Mouse (Mus musculus) cerebellum, postnatal 14 days (tissue): ENCODE results near the gene Gm7849.
"Not testable (repeated sequence)": the region's sequence is repeated elsewhere in the genome, so short reads cannot be mapped to it uniquely, and the experiment has no call there.

Experiments
- DNase-seq, 2 experiments: peaks; one replicate each; pipeline ENCODE4 v3.0.0; 2021; ENCODE audit warnings: mixed read lengths in 2 of 2

Gm7849 gene

GRCm38 (mm10) chr8:21456460-21456859 lies at the start of gene Gm7849:
Gm7849 (minus strand) TSS chr8:21456560.
- DNase-seq, result not testable (repeated sequence)

GRCm38 (mm10) chr8:21427111-21427510 lies 29.2 kb downstream of the Gm7849 start, which contains the start of gene Defa36:
Defa36 (plus strand) TSS chr8:21427411.
- DNase-seq, result not testable (repeated sequence)
